Mouse (Mus musculus) kidney, embryonic 15.5 days (tissue): ENCODE data around the gene Sdr39u1. TPM values are rescaled to one million over a fixed set of nuclear protein-coding genes. Genes with fewer than 3 reads are reported as not detected.

Experiments
- polyA plus RNA-seq: library from polyadenylated mRNA; unstranded; fragments of >200 nt; fragmentation: Nextera tagmentation; extraction: Ambion mirVana; gene quantifications from 2 replicates; pipeline ENCODE4 v1.2.1, GENCODE M21; 2015

Sdr39u1 gene
- polyA plus RNA-seq, 1 experiment from 2014 or later = 63.8 TPM

Other genes starting within 250 kb of the Sdr39u1 start
- 53.6 and 55.8 TPM in 2 replicates for gene Mdp1, start 239.8 kb downstream of the Sdr39u1 start, polyA plus RNA-seq
- 68.2 and 72.6 TPM in 2 replicates for gene Gmpr2, start 228.4 kb downstream of the Sdr39u1 start, polyA plus RNA-seq
- 545 and 565 TPM in 2 replicates for gene Nedd8, start 228.2 kb downstream of the Sdr39u1 start, polyA plus RNA-seq
- gene Tinf2, start 218.5 kb downstream of the Sdr39u1 start, polyA plus RNA-seq = 43.6 and 46.9 TPM in 2 replicates
- 2.1 TPM in 2 replicates for gene Tgm1, start 186.4 kb downstream of the Sdr39u1 start, polyA plus RNA-seq
- 37.6 and 41.8 TPM in 2 replicates for gene Rabggta, start 178.0 kb downstream of the Sdr39u1 start, polyA plus RNA-seq
- 94.5 and 94.7 TPM in 2 replicates for gene Dhrs1, start 154.6 kb downstream of the Sdr39u1 start, polyA plus RNA-seq
- 38.6 and 43.4 TPM in 2 replicates for gene Nop9, start 154.6 kb downstream of the Sdr39u1 start, polyA plus RNA-seq
- 10.0 and 11.2 TPM in 2 replicates for gene Cideb, start 141.8 kb downstream of the Sdr39u1 start, polyA plus RNA-seq
- gene Ltb4r2, start 138.9 kb downstream of the Sdr39u1 start, polyA plus RNA-seq = 0.25 and 0.35 TPM in 2 replicates
- gene Ltb4r1, start 134.3 kb downstream of the Sdr39u1 start, polyA plus RNA-seq = 0.69 and 0.73 TPM in 2 replicates
- gene Adcy4, start 116.2 kb downstream of the Sdr39u1 start, polyA plus RNA-seq = 13.9 and 15.8 TPM in 2 replicates
- gene Ripk3, start 111.4 kb downstream of the Sdr39u1 start, polyA plus RNA-seq = 38.1 and 40.4 TPM in 2 replicates
- gene Nfatc4, start 77.1 kb downstream of the Sdr39u1 start, polyA plus RNA-seq = 32.2 and 39.9 TPM in 2 replicates
- gene Nynrin, start 46.3 kb downstream of the Sdr39u1 start, polyA plus RNA-seq = 20.7 and 22.4 TPM in 2 replicates
- 0.33 and 0.65 TPM in 2 replicates for gene Cbln3, start 15.9 kb downstream of the Sdr39u1 start, polyA plus RNA-seq
- 18.0 and 19.5 TPM in 2 replicates for gene Khnyn, start 15.3 kb downstream of the Sdr39u1 start, polyA plus RNA-seq
- gene Cma1, start 44.4 kb upstream of the Sdr39u1 start, polyA plus RNA-seq = 2.1 and 2.6 TPM in 2 replicates
- gene Cma2, start 50.7 kb upstream of the Sdr39u1 start, polyA plus RNA-seq = not detected in 2 replicates
- not detected in 2 replicates for gene Mcpt1, start 117.7 kb upstream of the Sdr39u1 start, polyA plus RNA-seq
- not detected in 2 replicates for gene Mcpt9, start 130.2 kb upstream of the Sdr39u1 start, polyA plus RNA-seq
- gene Mcpt2, start 141.7 kb upstream of the Sdr39u1 start, polyA plus RNA-seq = not detected in 2 replicates
- not detected in 2 replicates for gene Mcpt4, start 162.0 kb upstream of the Sdr39u1 start, polyA plus RNA-seq
- 0.27 and 0.38 TPM in 2 replicates for gene Mcpt8, start 185.0 kb upstream of the Sdr39u1 start, polyA plus RNA-seq
- gene Ctsg, start 202.3 kb upstream of the Sdr39u1 start, polyA plus RNA-seq = 0.50 and 0.64 TPM in 2 replicates
- not detected in 2 replicates for gene Gzme, start 220.3 kb upstream of the Sdr39u1 start, polyA plus RNA-seq
- gene Gzmd, start 232.3 kb upstream of the Sdr39u1 start, polyA plus RNA-seq = not detected in 2 replicates